Mouse (Mus musculus): ENCODE measurements at regions not wholly inside any gene's neighbourhood (a gene's known extent, or its start where the extent isn't known, plus 50 kb on each side); places are given as distances from the start of the nearest gene placed in this dataset.

DNA sequence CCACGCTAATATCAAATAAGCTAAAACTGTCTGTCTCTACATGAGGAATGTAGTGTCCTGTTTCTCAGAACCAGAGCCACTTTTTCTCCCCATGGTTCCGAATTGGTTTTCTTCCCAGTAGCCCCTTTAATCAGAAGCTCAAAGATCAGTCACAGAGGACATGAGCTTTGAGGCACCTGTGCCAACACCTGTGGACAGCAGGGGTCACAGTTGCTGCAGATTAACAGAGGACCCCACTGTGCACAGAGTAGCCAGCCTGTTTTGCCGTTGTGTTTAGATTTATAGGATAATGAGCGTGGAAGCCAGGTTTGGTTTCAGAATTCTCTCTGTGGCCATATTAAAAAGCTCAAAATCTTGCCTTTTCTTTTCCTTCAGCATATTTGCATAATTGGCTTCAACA is 380.2 kb downstream of the Ipmk start:
- Histone ChIP-seq H3K4me3 (ENCODE audit: low read depth, low read length) (no peak overlapping the region), H3K27ac (ENCODE audit: low read depth, low read length) (no peak overlapping the region), H3K36me3 (ENCODE audit: control insufficient read depth, insufficient read depth, low read length) (no peaks in the 10 kb centered on the region), H3K4me2 (ENCODE audit: low read depth) (no peak overlapping the region), H3K9ac (ENCODE audit: low read length) (no peak overlapping the region), H3K9me3 (ENCODE audit: control insufficient read depth, low read length) (no peaks in the 10 kb centered on the region), H3K27me3 (ENCODE audit: control insufficient read depth, insufficient read depth, low read length) (no peaks in the 10 kb centered on the region), H3K4me1 (ENCODE audit: control insufficient read depth, insufficient read depth, low read length) (no peaks in the 10 kb centered on the region)
- ATAC-seq (ENCODE audit: insufficient read depth, low FRiP score, low TSS enrichment) (no peak), DNase-seq (ENCODE audit: low spot score) (no peak)
- WGBS: 72% methylated on average over 4 of the region's 4 CpGs

DNA sequence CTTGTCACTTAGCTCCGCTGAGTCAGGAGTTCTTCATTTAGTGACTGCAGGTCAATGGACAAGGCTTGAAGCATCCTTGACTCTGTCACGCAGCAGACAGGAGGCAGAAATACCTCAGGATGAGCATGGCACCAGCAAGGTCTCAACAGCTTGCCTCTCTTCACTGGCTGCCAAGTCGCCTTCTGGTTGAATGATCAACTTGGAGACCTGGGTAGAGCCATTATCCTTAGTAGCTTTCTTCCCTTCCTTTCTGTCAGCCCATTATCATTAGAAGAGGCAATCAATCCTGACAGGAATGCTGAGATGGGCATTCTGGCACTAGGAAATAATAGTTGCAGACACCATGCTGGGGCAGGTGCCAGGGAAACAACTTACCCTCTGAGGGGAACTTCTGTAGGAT is 386.3 kb downstream of the Ipmk start:
- Histone ChIP-seq H3K4me3 (ENCODE audit: low read depth, low read length) (no peak overlapping the region), H3K9ac (ENCODE audit: low read length) (no peak overlapping the region), H3K4me1 (ENCODE audit: control insufficient read depth, insufficient read depth, low read length) (no peaks in the 10 kb centered on the region; the same call in 1 of the 2 replicates), H3K4me2 (ENCODE audit: low read depth) (no peak overlapping the region), H3K27ac (ENCODE audit: low read depth, low read length) (no peak overlapping the region), H3K9me3 (ENCODE audit: control insufficient read depth, low read length) (no peaks in the 10 kb centered on the region), H3K27me3 (ENCODE audit: control insufficient read depth, insufficient read depth, low read length) (no peaks in the 10 kb centered on the region), H3K36me3 (ENCODE audit: control insufficient read depth, insufficient read depth, low read length) (no peaks in the 10 kb centered on the region)
- ATAC-seq (ENCODE audit: insufficient read depth, low FRiP score, low TSS enrichment) (no peak), DNase-seq (ENCODE audit: low spot score) (no peak)
- 65% methylated on average over 3 of the region's 3 CpGs for WGBS

GRCm38 (mm10) chr10:71734481-71734880 is 386.9 kb downstream of the Ipmk start:
- no peaks in the 10 kb centered on the region for H3K36me3 ChIP-seq (ENCODE audit: control insufficient read depth, insufficient read depth, low read length)
- H3K9ac ChIP-seq (ENCODE audit: low read length): no peak overlapping the region
- 73% methylated on average over 2 of the region's 2 CpGs for WGBS
- no peaks in the 10 kb centered on the region; the same call in 1 of the 2 replicates for H3K4me1 ChIP-seq (ENCODE audit: control insufficient read depth, insufficient read depth, low read length)
- no peak overlapping the region for H3K4me3 ChIP-seq (ENCODE audit: low read depth, low read length)
- H3K27ac ChIP-seq (ENCODE audit: low read depth, low read length): no peak overlapping the region
- no peak overlapping the region for H3K4me2 ChIP-seq (ENCODE audit: low read depth)
- DNase-seq (ENCODE audit: low spot score) (no peak), ATAC-seq (ENCODE audit: insufficient read depth, low FRiP score, low TSS enrichment) (no peak)
- H3K27me3 ChIP-seq (ENCODE audit: control insufficient read depth, insufficient read depth, low read length): no peaks in the 10 kb centered on the region
- no peaks in the 10 kb centered on the region for H3K9me3 ChIP-seq (ENCODE audit: control insufficient read depth, low read length)

DNA sequence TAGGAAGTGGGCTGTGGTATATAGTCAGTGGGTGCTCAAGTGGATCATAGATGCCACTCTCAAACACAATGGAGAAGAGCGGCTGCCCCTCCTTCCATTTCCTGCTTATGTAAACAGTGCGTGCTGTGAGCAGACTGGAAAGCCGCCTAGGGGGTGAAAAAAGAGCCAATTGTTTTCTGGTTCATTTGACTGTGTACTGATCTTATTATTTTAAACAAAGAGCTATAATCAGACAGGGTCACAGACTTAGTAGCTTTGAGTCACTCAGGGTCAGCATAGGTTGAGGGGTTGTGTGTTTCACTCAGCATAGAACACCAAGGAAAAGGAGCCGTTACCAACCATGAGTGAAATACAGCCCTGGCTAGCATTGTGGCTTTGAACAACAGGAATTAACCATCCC is 390.7 kb downstream of the Ipmk start:
- Histone ChIP-seq H3K27me3 (ENCODE audit: control insufficient read depth, insufficient read depth, low read length) (no peaks in the 10 kb centered on the region), H3K36me3 (ENCODE audit: control insufficient read depth, insufficient read depth, low read length) (no peaks in the 10 kb centered on the region), H3K4me2 (ENCODE audit: low read depth) (no peak overlapping the region), H3K4me3 (ENCODE audit: low read depth, low read length) (no peak overlapping the region), H3K9me3 (ENCODE audit: control insufficient read depth, low read length) (no peaks in the 10 kb centered on the region), H3K27ac (ENCODE audit: low read depth, low read length) (no peak overlapping the region), H3K9ac (ENCODE audit: low read length) (no peak overlapping the region), H3K4me1 (ENCODE audit: control insufficient read depth, insufficient read depth, low read length) (no peaks in the 10 kb centered on the region; the same call in 1 of the 2 replicates)
- DNase-seq (ENCODE audit: low spot score) (peak; percentile 10), ATAC-seq (ENCODE audit: insufficient read depth, low FRiP score, low TSS enrichment) (peak; percentile 73)
- 22% methylated on average over 4 of the region's 4 CpGs for WGBS

DNA sequence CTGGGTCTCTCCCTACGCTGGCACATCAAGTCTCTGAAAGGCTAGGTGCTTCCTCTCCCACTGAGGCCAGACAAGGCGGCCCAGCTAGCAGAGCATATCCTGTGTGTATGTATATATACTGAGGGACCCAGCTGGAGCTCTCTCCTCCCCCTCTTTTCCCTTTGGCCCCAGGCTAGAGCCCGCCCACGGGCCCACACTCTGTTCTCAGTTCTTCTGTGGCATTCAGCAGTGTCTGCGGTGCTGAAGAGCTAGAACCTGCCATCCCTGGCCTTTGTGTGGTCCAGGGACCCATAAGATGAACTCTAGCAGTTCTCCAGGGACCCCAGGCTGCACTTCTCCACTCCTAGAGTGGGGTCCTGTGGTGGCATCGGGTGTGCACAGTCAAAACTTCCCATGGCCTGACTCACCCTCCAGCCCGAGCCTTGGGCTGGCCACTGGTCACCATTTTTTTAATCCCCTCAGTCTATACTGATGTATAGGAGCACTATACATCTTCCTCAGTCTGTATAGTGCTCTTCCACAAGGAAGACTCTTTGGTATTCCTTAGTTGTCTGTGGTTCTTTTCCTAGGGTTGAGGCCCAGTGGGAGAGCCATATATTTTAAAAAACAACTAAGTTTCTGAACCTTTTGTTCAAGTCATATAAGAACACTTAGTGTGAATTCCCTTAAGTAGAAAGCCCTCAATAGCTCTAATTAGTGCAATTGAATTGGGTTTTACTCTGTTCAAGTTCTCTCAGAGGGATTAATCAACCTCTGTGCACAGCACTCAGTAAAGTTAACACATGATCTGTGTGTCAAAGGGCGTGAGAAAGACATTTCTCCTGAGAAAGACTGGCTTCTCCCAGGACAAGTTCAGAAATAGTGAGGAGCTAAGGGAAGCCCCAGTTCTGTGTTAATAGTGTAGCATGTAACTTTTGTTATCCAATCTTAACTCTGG is 401.3 kb downstream of the Ipmk start:
- no peak for DNase-seq (ENCODE audit: low spot score)
- no peaks in the 10 kb centered on the region for H3K9me3 ChIP-seq (ENCODE audit: control insufficient read depth, low read length)
- no peak overlapping the region for H3K9ac ChIP-seq (ENCODE audit: low read length)
- H3K36me3 ChIP-seq (ENCODE audit: control insufficient read depth, insufficient read depth, low read length): no peaks in the 10 kb centered on the region
- H3K27me3 ChIP-seq (ENCODE audit: control insufficient read depth, insufficient read depth, low read length): no peaks in the 10 kb centered on the region
- ATAC-seq (ENCODE audit: insufficient read depth, low FRiP score, low TSS enrichment): no peak
- H3K27ac ChIP-seq (ENCODE audit: low read depth, low read length): no peak overlapping the region
- no peaks in the 10 kb centered on the region for H3K4me1 ChIP-seq (ENCODE audit: control insufficient read depth, insufficient read depth, low read length)
- no peak overlapping the region for H3K4me2 ChIP-seq (ENCODE audit: low read depth)
- WGBS: 64% methylated on average over 8 of the region's 8 CpGs
- no peak overlapping the region for H3K4me3 ChIP-seq (ENCODE audit: low read depth, low read length)

DNA sequence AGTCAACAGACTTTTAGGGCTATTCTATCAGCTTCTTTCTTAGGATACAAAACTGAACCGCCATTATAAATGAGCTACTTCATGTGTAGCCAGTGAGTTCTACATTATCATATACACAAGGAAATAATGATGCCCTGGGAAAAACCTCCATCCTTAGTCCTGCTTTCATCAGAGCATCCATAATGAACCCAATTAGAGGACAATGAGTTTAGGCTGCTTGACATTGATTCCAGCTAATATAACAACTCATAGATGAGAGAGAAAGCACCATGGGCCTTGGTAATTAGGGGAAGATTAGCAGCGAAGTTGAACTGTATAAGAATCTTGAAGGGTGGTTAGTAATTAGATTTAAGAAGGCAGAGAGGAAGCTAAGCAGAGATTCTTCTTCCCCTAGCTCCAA is 405.7 kb downstream of the Ipmk start:
- Histone ChIP-seq H3K9ac (ENCODE audit: low read length) (no peak overlapping the region), H3K27ac (ENCODE audit: low read depth, low read length) (no peak overlapping the region), H3K4me2 (ENCODE audit: low read depth) (no peak overlapping the region), H3K4me3 (ENCODE audit: low read depth, low read length) (no peak overlapping the region), H3K4me1 (ENCODE audit: control insufficient read depth, insufficient read depth, low read length) (no peaks in the 10 kb centered on the region), H3K36me3 (ENCODE audit: control insufficient read depth, insufficient read depth, low read length) (no peaks in the 10 kb centered on the region), H3K27me3 (ENCODE audit: control insufficient read depth, insufficient read depth, low read length) (no peaks in the 10 kb centered on the region), H3K9me3 (ENCODE audit: control insufficient read depth, low read length) (no peaks in the 10 kb centered on the region)
- ATAC-seq (ENCODE audit: insufficient read depth, low FRiP score, low TSS enrichment): no peak
- DNase-seq (ENCODE audit: low spot score): no peak
- WGBS: 82% methylated on average over 2 of the region's 2 CpGs

GRCm38 (mm10) chr10:71754799-71755198 is 407.2 kb downstream of the Ipmk start:
- no peak overlapping the region for H3K9ac ChIP-seq (ENCODE audit: low read length)
- H3K4me1 ChIP-seq (ENCODE audit: control insufficient read depth, insufficient read depth, low read length): no peaks in the 10 kb centered on the region
- DNase-seq (ENCODE audit: low spot score): no peak
- H3K9me3 ChIP-seq (ENCODE audit: control insufficient read depth, low read length): no peaks in the 10 kb centered on the region
- no peak overlapping the region for H3K4me2 ChIP-seq (ENCODE audit: low read depth)
- WGBS: 90% methylated on average over 3 of the region's 3 CpGs
- ATAC-seq (ENCODE audit: insufficient read depth, low FRiP score, low TSS enrichment): no peak
- no peak overlapping the region for H3K27ac ChIP-seq (ENCODE audit: low read depth, low read length)
- no peaks in the 10 kb centered on the region for H3K36me3 ChIP-seq (ENCODE audit: control insufficient read depth, insufficient read depth, low read length)
- no peaks in the 10 kb centered on the region for H3K27me3 ChIP-seq (ENCODE audit: control insufficient read depth, insufficient read depth, low read length)
- no peak overlapping the region for H3K4me3 ChIP-seq (ENCODE audit: low read depth, low read length)

DNA sequence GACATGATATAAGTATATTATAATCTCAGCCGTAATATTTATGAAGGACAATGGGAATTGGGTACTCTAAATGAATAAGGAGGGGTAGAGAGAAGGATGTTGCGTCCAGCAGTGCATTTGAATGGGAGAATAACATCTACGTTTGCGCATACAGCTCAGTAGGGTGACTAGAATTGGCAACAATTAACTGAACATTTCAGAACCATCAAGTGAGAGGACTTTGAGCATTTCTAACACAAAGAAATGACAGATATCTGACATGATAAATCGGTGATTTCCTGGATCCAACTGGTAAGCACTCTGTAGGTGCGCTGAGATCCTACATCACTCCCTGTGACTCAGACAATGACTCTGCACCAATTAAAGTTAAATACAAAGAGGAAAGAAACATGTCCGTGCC is 431.3 kb downstream of the Ipmk start:
- ATAC-seq (ENCODE audit: insufficient read depth, low FRiP score, low TSS enrichment) (no peak), DNase-seq (ENCODE audit: low spot score) (no peak)
- Histone ChIP-seq H3K4me3 (ENCODE audit: low read depth, low read length) (no peak overlapping the region), H3K9ac (ENCODE audit: low read length) (no peak overlapping the region), H3K4me1 (ENCODE audit: control insufficient read depth, insufficient read depth, low read length) (no peaks in the 10 kb centered on the region), H3K9me3 (ENCODE audit: control insufficient read depth, low read length) (no peaks in the 10 kb centered on the region), H3K27me3 (ENCODE audit: control insufficient read depth, insufficient read depth, low read length) (no peaks in the 10 kb centered on the region), H3K27ac (ENCODE audit: low read depth, low read length) (no peak overlapping the region), H3K4me2 (ENCODE audit: low read depth) (no peak overlapping the region), H3K36me3 (ENCODE audit: control insufficient read depth, insufficient read depth, low read length) (no peaks in the 10 kb centered on the region)
- WGBS: 89% methylated on average over 7 of the region's 7 CpGs

DNA sequence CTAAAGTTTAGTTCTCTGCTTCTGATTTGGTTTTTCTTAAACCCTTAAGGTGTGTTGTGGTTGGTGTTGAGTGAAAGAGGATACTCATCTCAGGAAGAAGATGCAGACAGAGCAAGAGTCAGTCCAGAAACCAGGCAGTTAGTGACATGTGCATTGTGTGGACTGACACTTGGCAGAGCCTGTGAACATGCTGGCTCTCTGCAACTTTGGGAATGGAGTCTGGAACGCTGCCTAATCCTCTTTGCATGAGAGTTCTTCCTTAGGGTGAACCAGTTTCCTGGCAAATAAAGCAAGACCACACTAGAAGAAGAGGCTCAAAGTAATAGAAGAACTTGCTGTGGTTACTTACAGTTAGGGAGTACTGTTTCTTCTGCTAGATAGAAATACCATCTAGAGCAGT is 441.7 kb downstream of the Ipmk start:
- no peak overlapping the region for H3K4me2 ChIP-seq (ENCODE audit: low read depth)
- H3K4me1 ChIP-seq (ENCODE audit: control insufficient read depth, insufficient read depth, low read length): no peaks in the 10 kb centered on the region
- H3K9ac ChIP-seq (ENCODE audit: low read length): no peak overlapping the region
- DNase-seq (ENCODE audit: low spot score) (no peak), ATAC-seq (ENCODE audit: insufficient read depth, low FRiP score, low TSS enrichment) (no peak)
- WGBS: 84% methylated on average over 1 of the region's 1 CpGs
- no peak overlapping the region for H3K4me3 ChIP-seq (ENCODE audit: low read depth, low read length)
- no peaks in the 10 kb centered on the region for H3K9me3 ChIP-seq (ENCODE audit: control insufficient read depth, low read length)
- H3K27me3 ChIP-seq (ENCODE audit: control insufficient read depth, insufficient read depth, low read length): no peaks in the 10 kb centered on the region
- no peak overlapping the region for H3K27ac ChIP-seq (ENCODE audit: low read depth, low read length)
- no peaks in the 10 kb centered on the region for H3K36me3 ChIP-seq (ENCODE audit: control insufficient read depth, insufficient read depth, low read length)

All from neural tube, embryonic 11.5 days (tissue).